Comparison of ENCODE assay signal across 9 mouse cellular contexts in genomic region chr1:121527600-121528398, GRCm38 (mm10). TPM values are rescaled to one million over a fixed set of nuclear protein-coding genes. Genes with fewer than 3 reads are reported as not detected.
DNase-seq lines count a peak whose midpoint lies in the region; ATAC-seq and TF ChIP-seq lines count a peak whose summit lies in the region.
"Had no signal": no experiment of that assay in that cellular context is flagged by ENCODE, and none has a peak within 500 bp of the region (broad histone marks: within the 10 kb centered on the region; RNA-seq: fewer than 3 reads in every experiment).

No protein-coding gene starts in this region.

- no peak overlapping the region for H3K27ac ChIP-seq in testis, adult 2 months (ENCODE audit: control insufficient read depth, insufficient read depth, low read depth, low read length)
- H3K27ac ChIP-seq in limb, embryonic 13.5 days = no peak overlapping the region

- H3K36me3 ChIP-seq in testis, adult 2 months (ENCODE audit: control insufficient read depth, insufficient read depth, low read length) = no peaks in the 10 kb centered on the region
- H3K36me3 ChIP-seq in limb, embryonic 13.5 days = no peaks in the 10 kb centered on the region

- 14% methylated on average over 55 of the region's 55 CpGs for WGBS in limb, embryonic 13.5 days

- no peak for TF ChIP-seq POLR2A in testis, adult 2 months (IDR thresholded peaks at IDR 0.05; ENCODE audit: control insufficient read depth, low read depth, low read length)

- H3K9me3 ChIP-seq in limb, embryonic 13.5 days = no peaks in the 10 kb centered on the region

- no peaks in the 10 kb centered on the region for H3K27me3 ChIP-seq in testis, adult 2 months (ENCODE audit: control insufficient read depth, insufficient read depth, low read length)
- H3K27me3 ChIP-seq in limb, embryonic 13.5 days = peaks cover 38% of the 10 kb centered on the region

- H3K9ac ChIP-seq in limb, embryonic 13.5 days = peak overlapping the region; percentile 53; the same call in 1 of the 2 replicates

- peak overlapping the region; percentile 79 for H3K4me3 ChIP-seq in testis, adult 2 months (ENCODE audit: control insufficient read depth, low read depth, low read length)
- peak overlapping the region; percentile 44 for H3K4me3 ChIP-seq in limb, embryonic 13.5 days

- no peak for DNase-seq in frontal cortex, postnatal 10 days (ENCODE audit: low spot score in 2 of 2)
- DNase-seq in testis, postnatal 14 days (ENCODE audit: low spot score) = no peak
- DNase-seq in retina, embryonic 14.5 days (ENCODE audit: low spot score) = peak; percentile 13
- no peak for DNase-seq in spleen, adult 12 weeks (ENCODE audit: low spot score)
- DNase-seq in urinary bladder, postnatal 25 days (ENCODE audit: low spot score) = no peak

- H3K4me2 ChIP-seq in limb, embryonic 13.5 days (replicated peaks) = peak overlapping the region; percentile 82

- ATAC-seq in frontal cortex, adult (ENCODE audit: low TSS enrichment) = peak; percentile 53
- ATAC-seq in limb, embryonic 13.5 days (ENCODE audit: low FRiP score, low read depth) = peak; percentile 62

- peaks cover 19% of the 10 kb centered on the region for H3K4me1 ChIP-seq in testis, adult 2 months (ENCODE audit: control insufficient read depth, insufficient read depth, low read length)
- peaks cover 17% of the 10 kb centered on the region for H3K4me1 ChIP-seq in limb, embryonic 13.5 days

- no peak for TF ChIP-seq CTCF in testis, adult 2 months (IDR thresholded peaks at IDR 0.05; ENCODE audit: control insufficient read depth, insufficient read depth, insufficient replicate concordance, low read depth, low read length)

RNA-seq across cellular contexts. Expression of gene Htr5b, which starts 0.5 kb away (rescaled TPM):
- 6.7 and 7.7 TPM in 2 replicates for polyA plus RNA-seq in testis, adult 2 months (2012; rRNA removed)
- polyA plus RNA-seq in limb, embryonic 13.5 days (2015; fragmentation: Nextera tagmentation; extraction: Ambion mirVana) = 0.38 and 0.47 TPM in 2 replicates
- polyA plus RNA-seq: C2C12 had no signal

RNA-seq across cellular contexts. Expression of gene Ddx18, which starts 40.0 kb away (rescaled TPM):
- polyA plus RNA-seq in testis, adult 2 months (2012; rRNA removed) = 49.0 and 56.6 TPM in 2 replicates
- 75.9 and 77.0 TPM in 2 replicates for polyA plus RNA-seq in limb, embryonic 13.5 days (2015; fragmentation: Nextera tagmentation; extraction: Ambion mirVana)
